Mouse (Mus musculus) right cerebral cortex, postnatal 4 days (tissue): ENCODE data around the gene Fgf10.
A peak's percentile ranks its signal among the peaks of the same experiment; 100 is the strongest.

Experiments used
- DNase-seq: peaks from one replicate; pipeline ENCODE4 v3.0.0-alpha.2; 2022

Gene Fgf10

DNA sequence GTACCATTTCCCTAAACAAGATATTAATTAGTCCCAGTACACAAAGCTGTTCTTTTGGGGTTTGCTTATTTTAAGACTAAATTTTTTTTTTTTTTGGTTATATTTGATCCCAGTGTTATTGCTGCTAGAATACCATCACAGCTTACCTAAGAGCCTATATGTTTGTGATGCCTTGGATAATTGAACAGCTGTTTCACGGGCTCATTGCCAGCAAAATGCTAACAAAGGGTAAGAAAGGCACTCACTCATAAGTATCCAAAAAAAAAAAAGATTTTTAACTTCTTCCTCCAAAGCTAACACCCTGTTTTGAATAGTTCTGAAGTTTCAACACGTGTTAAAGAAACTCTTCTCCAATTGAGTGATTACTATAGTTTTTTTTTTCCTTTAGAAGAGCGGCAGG, 48.8 kb downstream of the Fgf10 start:
- no peak for DNase-seq

GRCm38 (mm10) chr13:118721668-118722067, 52.1 kb downstream of the Fgf10 start:
- no peak for DNase-seq

DNA sequence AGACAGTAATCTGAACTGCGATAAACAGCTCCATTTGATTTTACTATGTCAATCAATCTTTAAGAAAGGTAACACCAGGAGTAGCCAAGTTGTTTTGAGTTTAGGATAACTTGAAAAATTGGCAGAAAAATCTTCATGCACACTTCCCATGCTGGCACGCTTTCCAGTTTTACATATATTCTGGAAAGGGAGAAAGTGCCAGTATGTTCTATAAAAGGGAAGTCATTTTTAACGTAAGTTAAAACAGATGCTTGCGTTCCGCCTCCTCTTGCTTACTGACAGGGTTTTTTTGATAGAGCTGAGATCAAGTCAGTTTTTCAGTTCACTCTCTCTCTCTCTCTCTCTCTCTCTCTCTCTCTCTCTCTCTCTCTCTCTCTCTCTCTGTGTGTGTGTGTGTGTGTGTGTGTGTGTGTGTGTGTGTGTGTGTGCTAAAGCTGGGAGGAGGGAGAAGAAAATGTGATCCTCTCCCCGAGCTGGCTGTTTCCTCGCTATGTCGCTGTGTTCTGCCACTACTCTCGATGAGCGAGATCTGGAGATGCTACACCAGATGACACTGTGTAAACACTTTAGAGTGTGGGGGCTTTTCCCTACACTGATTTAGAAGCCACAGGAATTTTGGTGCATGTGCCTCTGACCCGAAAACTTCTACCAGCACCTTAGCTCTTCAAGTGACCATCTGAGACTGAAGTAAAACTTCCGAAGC, 62.4 kb downstream of the Fgf10 start:
- peak; percentile 20 for DNase-seq

DNA sequence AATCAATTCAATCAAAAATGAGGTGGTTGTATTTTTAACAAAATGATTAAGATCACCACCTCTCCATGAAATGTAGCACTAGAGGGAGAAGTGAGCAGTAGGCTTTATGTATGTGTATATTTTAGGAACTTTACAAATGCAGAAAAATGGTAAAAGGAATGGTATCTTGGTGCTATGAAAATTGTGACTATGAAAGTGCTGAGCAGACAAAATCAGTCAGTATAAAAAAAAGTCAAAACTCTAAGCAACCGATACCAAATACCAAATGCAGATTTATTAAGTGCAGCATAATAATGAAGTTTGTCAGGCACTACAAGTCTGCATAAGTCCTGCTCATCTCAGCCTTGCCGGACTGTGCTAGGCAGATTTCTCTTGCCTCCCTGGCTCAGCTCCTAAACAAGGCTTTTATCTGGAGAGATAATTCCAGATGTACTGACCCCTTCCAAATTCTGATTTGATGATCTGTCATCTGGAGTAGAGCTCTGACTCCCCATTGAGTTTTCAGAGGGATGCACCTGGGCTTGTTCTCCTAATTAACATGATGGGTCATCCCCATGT, 70.3 kb downstream of the Fgf10 start:
- no peak for DNase-seq

- DNase-seq = no peak
Measured at GRCm38 (mm10) chr13:118742788-118743187, 73.2 kb downstream of the Fgf10 start.

DNA sequence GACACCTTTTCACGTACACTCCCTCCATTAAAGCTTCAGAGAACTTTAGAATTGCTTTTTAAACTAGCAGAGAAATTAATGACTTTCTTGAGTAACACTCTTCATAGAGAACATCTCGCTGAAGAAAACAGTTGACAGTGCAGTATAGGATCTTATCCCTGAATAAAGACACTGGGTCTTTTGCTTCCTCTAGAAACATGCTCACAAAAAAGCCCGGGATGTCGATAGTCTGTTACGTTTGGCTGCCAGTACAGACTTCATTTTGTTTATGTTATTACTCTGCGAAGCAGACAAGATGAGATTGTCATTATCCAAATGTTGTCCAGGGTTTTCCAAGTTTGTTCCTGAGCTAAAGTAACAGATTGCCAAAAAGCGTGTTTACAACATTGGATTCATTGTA, 75.2 kb downstream of the Fgf10 start:
- DNase-seq = no peak

GRCm38 (mm10) chr13:118746427-118746826, 76.8 kb downstream of the Fgf10 start:
- DNase-seq = no peak

DNA sequence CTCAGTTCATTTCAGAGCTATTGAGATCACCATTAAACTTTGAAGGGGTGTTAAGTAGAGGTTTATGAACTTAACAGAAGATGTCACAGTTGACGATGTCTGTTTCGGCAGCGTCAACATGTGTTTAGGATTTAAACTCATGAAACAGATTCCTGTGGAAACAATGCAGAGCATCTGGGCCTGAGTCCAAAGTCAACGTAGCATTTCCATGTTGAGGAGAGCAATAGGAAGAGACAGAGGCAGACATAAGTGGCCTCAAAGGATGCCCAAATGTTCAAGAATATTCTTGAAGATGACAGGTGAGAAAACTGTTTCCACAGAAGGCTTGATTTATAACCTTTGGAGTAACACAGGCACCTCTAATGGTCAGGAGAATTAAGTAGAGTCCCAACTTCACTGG, 84.4 kb downstream of the Fgf10 start:
- no peak for DNase-seq

DNA sequence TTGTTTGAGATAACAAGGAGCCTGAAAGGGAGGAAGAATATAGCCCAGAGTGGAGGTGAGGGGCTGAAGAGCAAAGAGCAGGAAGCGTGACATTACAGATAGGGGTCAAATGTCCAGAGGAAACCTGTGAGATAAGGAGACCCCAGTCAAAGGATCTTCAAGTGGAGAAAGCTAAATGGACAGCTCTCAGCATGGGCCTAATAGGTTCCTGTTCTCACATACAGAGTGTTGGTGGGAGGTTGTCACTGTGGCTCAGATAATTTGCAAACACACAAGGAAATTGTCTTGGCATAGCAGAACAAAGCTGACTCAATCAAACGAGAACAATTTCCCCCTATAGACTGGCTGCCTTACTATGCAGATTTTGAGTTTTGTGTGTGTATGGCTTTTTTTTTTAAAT, 89.4 kb downstream of the Fgf10 start:
- DNase-seq = no peak

GRCm38 (mm10) chr13:118762982-118763381, 93.4 kb downstream of the Fgf10 start:
- DNase-seq = no peak

GRCm38 (mm10) chr13:118772188-118772587, 102.6 kb downstream of the Fgf10 start:
- no peak for DNase-seq

DNA sequence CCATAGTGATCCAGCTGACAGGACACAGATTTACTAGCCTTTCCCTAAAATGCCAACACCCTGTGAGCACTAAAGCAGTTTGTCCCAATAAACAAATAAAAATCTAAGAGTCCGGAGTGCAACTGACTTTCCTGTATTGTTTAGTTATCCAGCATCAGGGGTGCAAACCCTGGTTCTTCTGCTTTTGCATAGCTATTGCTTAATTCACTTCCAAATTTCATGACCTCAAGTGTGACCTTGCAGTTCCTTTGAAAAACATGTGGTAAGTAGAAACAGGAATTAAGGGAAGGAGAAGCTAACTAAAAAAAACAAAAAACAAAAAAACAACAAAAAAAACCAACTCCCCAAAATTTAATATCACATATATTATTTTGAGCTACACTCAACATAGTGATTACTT, 105.6 kb downstream of the Fgf10 start:
- no peak for DNase-seq

DNA sequence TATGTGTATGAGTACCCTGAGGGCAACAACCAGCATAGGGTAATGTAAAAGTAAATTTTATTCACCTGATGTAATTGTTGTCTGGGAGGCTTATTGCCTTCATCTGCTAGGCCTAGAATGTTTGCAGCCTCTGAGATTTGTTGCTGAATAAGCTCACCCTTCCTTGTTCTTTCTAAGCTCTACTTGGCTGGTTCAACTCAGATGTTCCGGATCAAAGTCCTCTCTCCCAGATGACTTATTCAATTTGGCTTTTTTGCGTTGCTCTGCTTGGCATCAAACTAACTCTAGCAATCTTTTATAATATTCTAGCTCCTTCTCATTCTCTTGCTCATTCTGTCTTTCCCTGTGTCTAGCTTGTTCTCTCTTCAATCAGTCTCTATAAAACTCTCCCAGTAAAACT, 109.6 kb downstream of the Fgf10 start:
- DNase-seq = no peak

- no peak for DNase-seq
Measured at GRCm38 (mm10) chr13:118791753-118792152, 122.2 kb downstream of the Fgf10 start.

- DNase-seq = no peak
Measured at GRCm38 (mm10) chr13:118792198-118792597, 122.6 kb downstream of the Fgf10 start.

DNA sequence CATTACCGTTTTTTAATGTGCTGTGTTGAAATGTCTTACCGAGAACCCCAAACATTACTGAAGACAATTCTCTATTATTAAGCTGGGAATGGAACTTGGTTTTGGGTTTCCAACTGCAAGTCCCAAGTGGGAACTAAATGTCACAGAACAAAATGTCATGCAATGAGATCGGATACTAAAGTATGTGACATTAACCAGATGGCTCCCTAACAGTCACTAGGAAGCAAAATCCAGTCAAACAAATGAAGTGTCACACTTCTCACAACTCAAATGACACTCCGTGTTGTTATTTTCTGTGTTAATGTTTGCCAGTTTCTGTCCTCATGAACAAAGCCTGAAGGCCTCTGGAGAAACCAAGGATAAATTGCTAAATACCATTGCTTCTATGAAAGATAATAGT, 130.6 kb downstream of the Fgf10 start:
- DNase-seq = no peak

DNA sequence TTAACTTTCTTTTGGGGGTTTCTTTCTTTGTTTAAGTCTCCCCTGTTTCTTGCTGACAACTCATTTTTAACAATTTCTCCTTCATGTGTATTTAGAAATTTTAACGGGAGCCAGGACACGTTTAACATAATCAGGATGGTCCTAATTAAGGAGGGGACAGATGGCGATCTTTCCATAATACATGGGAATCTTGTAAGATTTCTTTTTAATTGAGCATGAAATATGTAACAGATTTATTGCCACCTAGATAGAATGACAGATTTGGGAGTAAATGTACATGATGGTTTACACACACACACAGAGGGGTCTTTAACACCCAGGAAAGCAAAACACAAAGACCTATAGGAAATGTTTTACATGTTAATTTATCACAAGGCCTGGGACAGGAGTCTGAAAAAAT, 137.1 kb downstream of the Fgf10 start:
- DNase-seq = no peak

DNA sequence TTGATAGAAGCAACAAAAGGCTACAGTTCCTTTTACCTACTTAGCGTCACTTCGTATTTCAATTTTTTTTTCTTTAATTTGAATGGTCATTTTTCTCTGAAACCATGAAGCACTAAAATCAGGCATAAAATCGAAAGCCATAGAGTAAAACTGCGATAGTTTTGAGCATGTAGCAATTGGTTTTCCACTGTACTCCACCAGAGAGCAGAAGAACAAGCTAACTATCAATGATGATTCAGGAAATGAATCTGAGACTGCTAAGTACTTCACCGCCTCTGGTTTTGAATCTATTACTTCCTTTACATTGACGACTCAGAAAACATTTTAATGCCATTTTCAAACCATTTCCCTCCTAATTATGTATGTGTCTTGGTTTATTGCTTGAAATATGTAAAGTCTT, 150.2 kb downstream of the Fgf10 start:
- no peak for DNase-seq

DNA sequence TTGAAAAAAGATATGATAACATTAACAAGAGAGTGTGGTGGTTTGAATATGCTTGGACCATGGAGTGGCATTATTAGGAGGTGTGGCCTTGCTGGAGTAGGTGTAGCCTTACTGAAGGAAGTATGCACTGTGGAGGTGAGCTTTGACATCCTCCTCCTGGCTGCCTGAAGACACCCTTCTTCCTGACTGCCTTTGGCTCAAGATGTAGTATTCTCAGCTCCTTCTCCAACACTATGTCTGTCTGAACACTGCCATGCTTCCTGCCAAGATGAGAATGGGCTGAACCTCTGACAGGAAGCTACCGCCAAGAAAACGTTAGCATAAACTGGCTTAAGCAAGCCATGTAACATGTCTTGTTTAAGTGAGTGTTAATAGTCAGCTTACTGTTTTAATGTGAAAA, 153.5 kb downstream of the Fgf10 start:
- DNase-seq = no peak

DNA sequence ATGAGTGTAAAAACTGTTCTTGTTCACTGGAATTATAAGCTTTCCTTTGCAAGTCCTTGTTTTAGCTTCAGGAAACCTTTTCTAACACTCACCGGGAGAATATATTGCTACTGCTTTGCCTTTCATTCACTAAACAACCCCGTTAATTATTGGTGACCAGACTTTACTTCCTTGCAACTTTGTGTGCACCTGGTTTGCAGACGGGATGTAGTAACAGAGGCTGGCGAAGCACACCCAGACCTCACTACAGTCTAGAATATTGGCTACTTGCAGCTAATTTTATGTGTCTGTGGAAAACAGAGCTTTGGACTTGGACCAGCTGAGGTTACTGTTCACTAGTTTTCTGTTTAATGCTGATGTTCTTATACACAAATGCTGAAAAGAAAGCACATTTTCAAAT, 155.5 kb downstream of the Fgf10 start:
- DNase-seq = no peak

- no peak for DNase-seq
Measured at GRCm38 (mm10) chr13:118828604-118829381, 159.2 kb downstream of the Fgf10 start.

- no peak for DNase-seq
Measured at GRCm38 (mm10) chr13:118834021-118834420, 164.4 kb downstream of the Fgf10 start.

- peak; percentile 13 for DNase-seq
Measured at GRCm38 (mm10) chr13:118835078-118835477, 165.5 kb downstream of the Fgf10 start.
